Mouse (Mus musculus) neural tube, embryonic 14.5 days (tissue): ENCODE results near the gene Plpp2. TPM values are rescaled to one million over a fixed set of nuclear protein-coding genes. Genes with fewer than 3 reads are reported as not detected.

Source experiments
- ATAC-seq: fragments of 200-750 bp; cut with Nextera tagmentation; 2 replicates; pipeline ENCODE4 v1.8.0; 2017; ENCODE audit warnings: low read depth, mild to moderate bottlenecking, moderate TSS enrichment, moderate library complexity
- H3K27ac ChIP-seq: fragments of 300-500 bp; sonication (generic); 2 replicates; pipeline ENCODE4 v1.5.1; 2014; ENCODE audit warnings: low read depth, mild to moderate bottlenecking, control low read depth, low read length, moderate library complexity, mixed read lengths
- H3K27me3 ChIP-seq: fragments of 300-500 bp; sonication (generic); 2 replicates; pipeline ENCODE4 v1.6.1; 2014; ENCODE audit warnings: low read length; ENCODE audit not compliant: control insufficient read depth, insufficient read depth
- H3K36me3 ChIP-seq: fragments of 300-500 bp; sonication (generic); 2 replicates; pipeline ENCODE4 v1.6.1; 2014; ENCODE audit warnings: low read length, mixed read lengths; ENCODE audit not compliant: control insufficient read depth, insufficient read depth
- H3K4me1 ChIP-seq: fragments of 300-500 bp; sonication (generic); 2 replicates; pipeline ENCODE4 v1.6.1; 2014; ENCODE audit warnings: low read length; ENCODE audit not compliant: control insufficient read depth, insufficient read depth
- H3K4me2 ChIP-seq: fragments of 300-500 bp; sonication (generic); 2 replicates; pipeline ENCODE4 v1.6.1; 2014; ENCODE audit warnings: mild to moderate bottlenecking, low read depth, low read length, control low read depth
- H3K4me3 ChIP-seq: fragments of 300-500 bp; sonication (generic); 2 replicates; pipeline ENCODE4 v1.5.1; 2014; ENCODE audit warnings: low read depth, low read length, control low read depth, mixed read lengths
- H3K9ac ChIP-seq: fragments of 300-500 bp; sonication (generic); replicated peaks from 2 replicates; pipeline ENCODE4 v1.6.1; 2014; ENCODE audit warnings: low read depth, mild to moderate bottlenecking, control low read depth, low read length, mixed read lengths
- H3K9me3 ChIP-seq: fragments of 300-500 bp; sonication (generic); 2 replicates; pipeline ENCODE4 v1.6.1; 2016; ENCODE audit warnings: low read length; ENCODE audit not compliant: control insufficient read depth
- WGBS: fragments of 180-500 bp; shearing (Covaris S2); extraction: QIAGEN DNeasy Blood & Tissue Kit; methylation state at CpG from one replicate; pipeline ENCODE4 v1.1.7; 2014; 5-methylcytosine and 5-hydroxymethylcytosine counted together
- microRNA-seq: library from miRNA; unstranded; fragments of <30 nt; microRNA quantifications from one replicate; pipeline ENCODE4, GENCODE M21; 2016
- polyA plus RNA-seq: library from polyadenylated mRNA; unstranded; fragments of >200 nt; fragmentation: Nextera tagmentation; extraction: Ambion mirVana; gene quantifications from 2 replicates; pipeline ENCODE4 v1.2.1, GENCODE M21; 2014

The Plpp2 gene
- polyA plus RNA-seq, 1 experiment from 2014 or later = 22.6 TPM

DNA sequence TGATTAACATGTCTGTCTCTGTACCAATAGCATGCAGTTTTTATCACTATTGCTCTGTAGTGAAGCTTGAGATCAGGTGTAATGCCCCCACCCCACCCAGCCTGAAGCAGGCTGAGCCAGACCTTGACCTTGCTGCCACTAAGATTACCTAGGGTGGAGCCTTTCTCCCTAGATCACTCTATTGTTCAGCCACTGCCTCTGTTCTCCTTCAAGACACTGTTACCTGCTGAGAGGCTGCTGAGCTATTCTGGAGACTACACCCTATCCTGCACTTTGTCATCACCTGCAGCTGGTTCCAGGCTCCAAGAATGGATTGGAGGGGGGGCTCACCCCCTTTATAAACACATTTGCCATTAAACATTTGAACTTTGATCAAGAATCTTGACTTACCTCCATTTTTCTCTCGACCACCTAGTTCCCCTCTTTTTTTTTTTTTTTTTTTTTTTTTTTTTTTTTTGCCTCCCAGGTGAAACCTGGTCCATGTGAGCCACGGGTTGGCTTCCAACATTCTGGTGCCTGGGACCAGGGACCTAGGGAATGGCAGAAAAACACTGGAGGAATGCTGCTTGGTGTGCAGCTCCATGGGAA, 36.8 kb downstream of the Plpp2 start:
- no peak for ATAC-seq
- no peak overlapping the region for H3K9ac ChIP-seq
- no peaks in the 10 kb centered on the region for H3K4me1 ChIP-seq
- 60% methylated on average over 2 of the region's 2 CpGs for WGBS
- no peak overlapping the region for H3K4me3 ChIP-seq
- H3K27me3 ChIP-seq = no peaks in the 10 kb centered on the region
- no peaks in the 10 kb centered on the region for H3K9me3 ChIP-seq
- no peak overlapping the region for H3K27ac ChIP-seq
- no peak overlapping the region for H3K4me2 ChIP-seq
- H3K36me3 ChIP-seq = no peaks in the 10 kb centered on the region

DNA sequence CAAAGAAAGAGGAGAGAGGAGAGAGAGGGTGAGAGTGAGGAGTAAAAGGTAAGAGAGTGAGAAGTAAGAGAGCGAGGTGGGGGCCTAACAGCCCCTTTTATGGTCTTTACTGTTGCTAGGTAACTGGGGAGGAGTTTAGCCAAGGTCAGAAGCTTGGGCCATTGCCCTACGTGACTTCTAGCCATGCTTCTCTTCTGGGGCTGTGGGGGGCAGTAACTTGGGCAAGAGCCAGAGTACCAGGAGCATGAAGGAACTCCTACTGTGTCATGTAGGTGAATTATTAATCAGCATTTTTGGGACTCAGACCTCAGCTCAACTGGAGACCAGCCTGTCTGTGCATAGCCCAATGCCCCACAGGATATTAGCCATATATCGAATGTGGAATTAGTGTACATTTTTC, 37.7 kb downstream of the Plpp2 start:
- Histone ChIP-seq H3K4me1 (no peaks in the 10 kb centered on the region), H3K9ac (no peak overlapping the region), H3K27ac (no peak overlapping the region), H3K4me3 (no peak overlapping the region), H3K4me2 (no peak overlapping the region), H3K36me3 (no peaks in the 10 kb centered on the region), H3K27me3 (no peaks in the 10 kb centered on the region), H3K9me3 (no peaks in the 10 kb centered on the region)
- ATAC-seq = no peak
- WGBS = 60% methylated on average over 3 of the region's 3 CpGs

Small RNA genes within 50 kb of the gene (microRNA-seq; reads per million reads assigned to microRNA genes)
- not detected for gene Mir6909

Other genes with a start within 250 kb of the Plpp2 start
- gene Vmn2r82, start 177.3 kb downstream of the Plpp2 start, polyA plus RNA-seq = not detected in 2 replicates
- not detected in 2 replicates for gene Vmn2r83, start 65.1 kb downstream of the Plpp2 start, polyA plus RNA-seq
- 54.2 and 59.9 TPM in 2 replicates for gene Mier2, start 21.4 kb upstream of the Plpp2 start, polyA plus RNA-seq
- gene Theg, start 53.5 kb upstream of the Plpp2 start, polyA plus RNA-seq = not detected in 2 replicates
- 0.66 and 1.3 TPM in 2 replicates for gene C2cd4c, start 80.2 kb upstream of the Plpp2 start, polyA plus RNA-seq
- gene Shc2, start 104.1 kb upstream of the Plpp2 start, polyA plus RNA-seq = 16.7 and 22.8 TPM in 2 replicates
- gene Odf3l2, start 111.9 kb upstream of the Plpp2 start, polyA plus RNA-seq = not detected in 2 replicates
- 0.82 and 1.2 TPM in 2 replicates for gene Madcam1, start 130.8 kb upstream of the Plpp2 start, polyA plus RNA-seq
- gene Tpgs1, start 135.6 kb upstream of the Plpp2 start, polyA plus RNA-seq = 104 and 118 TPM in 2 replicates
- 69.7 and 74.6 TPM in 2 replicates for gene Cdc34, start 148.4 kb upstream of the Plpp2 start, polyA plus RNA-seq
- 1.1 and 1.3 TPM in 2 replicates for gene Gzmm, start 155.2 kb upstream of the Plpp2 start, polyA plus RNA-seq
- gene Bsg, start 170.7 kb upstream of the Plpp2 start, polyA plus RNA-seq = 800 and 802 TPM in 2 replicates
- gene Hcn2, start 182.8 kb upstream of the Plpp2 start, polyA plus RNA-seq = 2.7 and 3.7 TPM in 2 replicates
- 34.9 and 36.7 TPM in 2 replicates for gene Polrmt, start 212.8 kb upstream of the Plpp2 start, polyA plus RNA-seq
- 2.0 and 2.3 TPM in 2 replicates for gene Fgf22, start 221.3 kb upstream of the Plpp2 start, polyA plus RNA-seq
- 89.3 and 93.7 TPM in 2 replicates for gene Rnf126, start 233.2 kb upstream of the Plpp2 start, polyA plus RNA-seq
- 1.7 and 2.3 TPM in 2 replicates for gene Fstl3, start 243.5 kb upstream of the Plpp2 start, polyA plus RNA-seq